8 mouse cellular contexts compared by ENCODE assay signal in genomic region chr10:79712499-79713126, GRCm38 (mm10). TPM values are rescaled to one million over a fixed set of nuclear protein-coding genes. Genes with fewer than 3 reads are reported as not detected.
DNase-seq lines count a peak whose midpoint lies in the region; TF ChIP-seq lines count a peak whose summit lies in the region.

No protein-coding gene starts in this region.

- peak in 1 of 2 experiments; percentile 70; a peak in 2 of 4 replicates for TF ChIP-seq EP300 in MEL (IDR thresholded peaks at IDR 0.05; ENCODE audit: low read depth in 1 of 2, low read length in 2 of 2)

- H3K36me3 ChIP-seq in MEL (ENCODE audit: control insufficient read depth in 1 of 2, insufficient read depth in 2 of 2, low read length in 2 of 2) = peaks cover 0 to 6% of the 10 kb centered on the region in 2 experiments; a peak in 2 of 4 replicates
- H3K36me3 ChIP-seq in erythroblast, embryonic 14.5 days (ENCODE audit: control insufficient read depth) = peaks cover 61% of the 10 kb centered on the region

- H3K4me3 ChIP-seq in MEL (ENCODE audit: control insufficient read depth in 1 of 2, insufficient read depth in 1 of 2, low read depth in 2 of 2, low read length in 2 of 2) = no peak overlapping the region
- no peak overlapping the region for H3K4me3 ChIP-seq in bone marrow, adult 2 months (replicated peaks; ENCODE audit: control insufficient read depth, low read depth, low read length)
- peak overlapping the region; percentile 47 for H3K4me3 ChIP-seq in erythroblast, embryonic 14.5 days (replicated peaks)

- 0 out of 2 replicates have a peak overlapping the region, but pooled peaks have one; percentile 22 for H3K27ac ChIP-seq in MEL (ENCODE audit: control insufficient read depth, low read depth, low read length)
- H3K27ac ChIP-seq in bone marrow, adult 2 months (ENCODE audit: control insufficient read depth, insufficient read depth, low read depth, low read length, poor library complexity) = peak overlapping the region; percentile 53

- DNase-seq in MEL (ENCODE audit: low read depth, low spot score) = peak; percentile 93
- DNase-seq in heart, postnatal 36 days = peak; percentile 75 to 85
- peak; percentile 66 for DNase-seq in layer of hippocampus, adult 9-11 months
- DNase-seq in lung, postnatal 14 days = peak; percentile 87
- DNase-seq in skeletal muscle tissue, adult 2 months (ENCODE audit: low read depth, low spot score) = peak; percentile 79
- no peak for DNase-seq in Muller cell, postnatal 12 days (ENCODE audit: inconsistent ontology term)

- no peak overlapping the region for H3K9ac ChIP-seq in MEL (ENCODE audit: control insufficient read depth, low read depth, low read length, poor library complexity, severe bottlenecking)

- TF ChIP-seq POLR2A in MEL (IDR thresholded peaks at IDR 0.05; ENCODE audit: control insufficient read depth in 1 of 2, insufficient read depth in 1 of 2, low read depth in 1 of 2, low read length in 2 of 2, poor library complexity in 1 of 2) = peak in 1 of 2 experiments; percentile 42; a peak in 2 of 4 replicates
- TF ChIP-seq POLR2A in bone marrow, adult 2 months (IDR thresholded peaks at IDR 0.05; ENCODE audit: borderline replicate concordance, control insufficient read depth, low read depth, low read length) = no peak

- peak; percentile 18 for TF ChIP-seq RAD21 in MEL (IDR thresholded peaks at IDR 0.05; ENCODE audit: low read depth, low read length)

- peaks cover 8% of the 10 kb centered on the region for H3K79me2 ChIP-seq in MEL (ENCODE audit: control insufficient read depth, insufficient read depth, low read length, poor library complexity)

- peak; percentile 75 to 94 (median 84) for TF ChIP-seq CTCF in MEL (IDR thresholded peaks at IDR 0.05 in 2 of 3, conservative IDR thresholded peaks at IDR 0.05 in 1 of 3; ENCODE audit: control insufficient read depth in 1 of 3, insufficient read depth in 1 of 3, low read depth in 2 of 3, low read length in 3 of 3, poor library complexity in 1 of 3, severe bottlenecking in 1 of 3)
- peak; percentile 91 for TF ChIP-seq CTCF in bone marrow, adult 2 months (IDR thresholded peaks at IDR 0.05; ENCODE audit: control insufficient read depth, insufficient read depth, low read length)

- 16% methylated on average over 4 of the region's 6 CpGs for WGBS in bone marrow, adult 2 months

- no peaks in the 10 kb centered on the region for H3K27me3 ChIP-seq in MEL (ENCODE audit: control insufficient read depth in 1 of 2, insufficient read depth in 2 of 2, low read length in 2 of 2)
- H3K27me3 ChIP-seq in erythroblast, embryonic 14.5 days (ENCODE audit: control insufficient read depth) = peaks cover 40% of the 10 kb centered on the region

- intact Hi-C loops in heart, postnatal 36 days (cut with DNase I) = loop anchor here (2.0 kb wide), 1 partner anchor 76 kb away; no protein-coding TSS in a partner anchor

- H3K4me1 ChIP-seq in MEL (ENCODE audit: control insufficient read depth in 1 of 2, insufficient read depth in 2 of 2, low read length in 2 of 2) = peaks cover 0 to 9% of the 10 kb centered on the region in 2 experiments; a peak in 2 of 4 replicates
- H3K4me1 ChIP-seq in bone marrow, adult 2 months (ENCODE audit: control insufficient read depth, insufficient read depth, low read length) = no peaks in the 10 kb centered on the region
- H3K4me1 ChIP-seq in erythroblast, embryonic 14.5 days (ENCODE audit: control insufficient read depth) = peaks cover 78% of the 10 kb centered on the region

- H3K9me3 ChIP-seq in MEL (replicated peaks; ENCODE audit: insufficient read depth, low read length) = no peaks in the 10 kb centered on the region
- H3K9me3 ChIP-seq in erythroblast, embryonic 14.5 days (ENCODE audit: control insufficient read depth, low read length) = peaks cover 7% of the 10 kb centered on the region; the same call in 1 of the 2 replicates

TF ChIP-seq in MEL, 35 proteins besides CTCF, POLR2A, EP300 and RAD21 (continues in another document):
- TF ChIP-seq SIN3A (IDR thresholded peaks at IDR 0.05; ENCODE audit: low read length) (no peak; the same call in 1 of the 2 replicates), ZMIZ1 (IDR thresholded peaks at IDR 0.05; ENCODE audit: low read depth, low read length) (peak; percentile 77), GABPA (IDR thresholded peaks at IDR 0.05; ENCODE audit: low read depth, low read length) (no peak), GATA1 (IDR thresholded peaks at IDR 0.05; ENCODE audit: low read depth, low read length) (peak; percentile 82), NRF1 (IDR thresholded peaks at IDR 0.05; ENCODE audit: insufficient read depth, low read depth, low read length, poor library complexity, severe bottlenecking) (0 out of 2 replicates have a peak, but pooled peaks have one; percentile 7), ZNF384 (IDR thresholded peaks at IDR 0.05; ENCODE audit: low read depth, low read length) (no peak), ZC3H11A (IDR thresholded peaks at IDR 0.05; ENCODE audit: low read depth, low read length) (no peak), POLR2AphosphoS5 (IDR thresholded peaks at IDR 0.05; ENCODE audit: borderline replicate concordance, low read depth, low read length) (0 out of 2 replicates have a peak, but pooled peaks have one; percentile 20), NELFE (IDR thresholded peaks at IDR 0.05; ENCODE audit: low read depth, low read length) (no peak), ELF1 (IDR thresholded peaks at IDR 0.05; ENCODE audit: low read depth, low read length) (no peak), ETS1 (IDR thresholded peaks at IDR 0.05; ENCODE audit: low read depth, low read length) (peak; percentile 52; the same call in 1 of the 2 replicates), JUND (IDR thresholded peaks at IDR 0.05; ENCODE audit: low read depth, low read length) (no peak), SMC3 (IDR thresholded peaks at IDR 0.05; ENCODE audit: low read depth, low read length) (peak; percentile 41), BHLHE40 (IDR thresholded peaks at IDR 0.05; ENCODE audit: borderline replicate concordance, low read depth, low read length) (peak; percentile 52; the same call in 1 of the 2 replicates), TCF12 (IDR thresholded peaks at IDR 0.05; ENCODE audit: low read depth, low read length) (peak; percentile 86), UBTF (IDR thresholded peaks at IDR 0.05; ENCODE audit: borderline replicate concordance, insufficient read depth, low read depth, low read length) (no peak), CHD2 (IDR thresholded peaks at IDR 0.05; ENCODE audit: low read length) (0 out of 2 replicates have a peak, but pooled peaks have one; percentile 21), MEF2A (IDR thresholded peaks at IDR 0.05; ENCODE audit: extremely low read depth, insufficient replicate concordance, low read depth, low read length, poor library complexity, severe bottlenecking) (no peak), HCFC1 (IDR thresholded peaks at IDR 0.05; ENCODE audit: low read depth, low read length) (peak; percentile 61; the same call in 1 of the 2 replicates), MYC (IDR thresholded peaks at IDR 0.05; ENCODE audit: low read depth, low read length) (peak; percentile 68; the same call in 1 of the 2 replicates), KAT2A (conservative IDR thresholded peaks at IDR 0.05; ENCODE audit: low read depth, low read length) (no peak), MAFK (IDR thresholded peaks at IDR 0.05; ENCODE audit: borderline replicate concordance, low read depth, low read length) (no peak), TAL1 (IDR thresholded peaks at IDR 0.05; ENCODE audit: low read length) (peak; percentile 97), MAX (IDR thresholded peaks at IDR 0.05; ENCODE audit: low read length) (no peak), RCOR1 (IDR thresholded peaks at IDR 0.05; ENCODE audit: low read depth, low read length) (no peak)

RNA-seq across cellular contexts. Expression of gene Hcn2, which starts 3.8 kb away (rescaled TPM):
- 0.42 and 0.59 TPM in 2 replicates for total RNA-seq in MEL (2012; rRNA removed)
- polyA plus RNA-seq in MEL (2012; ENCODE audit: insufficient read depth in 1 of 2, insufficient read length in 2 of 2, low read depth in 1 of 2, low replicate concordance in 2 of 2, missing spikeins in 1 of 2) = 1 to 10 TPM in 1 of 2 experiments, not detected in 1; 1.6 TPM
- 0.31 TPM in 1 of 2 replicates, not detected in the other for polyA plus RNA-seq in bone marrow, adult 2 months (2011; ENCODE audit: insufficient read depth, insufficient read length, low replicate concordance, missing spikeins)
- polyA plus RNA-seq in erythroblast, embryonic 14.5 days (2012) = 0.08 and 0.15 TPM in 2 replicates
- total RNA-seq in heart, postnatal 36 days (2021) = 10 to 100 TPM; 20.0 to 26.8 TPM

RNA-seq across cellular contexts. Expression of gene Bsg, which starts 8.3 kb away (rescaled TPM):
- total RNA-seq in MEL (2012; rRNA removed) = 346 and 406 TPM in 2 replicates
- 100 to 1,000 TPM; 318 to 700 TPM for polyA plus RNA-seq in MEL (2012; ENCODE audit: insufficient read depth in 1 of 2, insufficient read length in 2 of 2, low read depth in 1 of 2, low replicate concordance in 2 of 2, missing spikeins in 1 of 2)
- polyA plus RNA-seq in bone marrow, adult 2 months (2011; ENCODE audit: insufficient read depth, insufficient read length, low replicate concordance, missing spikeins) = 465 and 588 TPM in 2 replicates
- 836 and 840 TPM in 2 replicates for polyA plus RNA-seq in erythroblast, embryonic 14.5 days (2012)
- 1,000 to 10,000 TPM; 1,389 to 1,395 TPM for total RNA-seq in heart, postnatal 36 days (2021)

RNA-seq across cellular contexts. Expression of gene Gzmm, which starts 23.8 kb away (rescaled TPM):
- total RNA-seq in MEL (2012; rRNA removed) = 1.5 and 2.5 TPM in 2 replicates
- 1 to 10 TPM in 1 of 2 experiments, not detected in 1; 2.3 TPM for polyA plus RNA-seq in MEL (2012; ENCODE audit: insufficient read depth in 1 of 2, insufficient read length in 2 of 2, low read depth in 1 of 2, low replicate concordance in 2 of 2, missing spikeins in 1 of 2)
- not detected in 2 replicates for polyA plus RNA-seq in bone marrow, adult 2 months (2011; ENCODE audit: insufficient read depth, insufficient read length, low replicate concordance, missing spikeins)
- polyA plus RNA-seq in erythroblast, embryonic 14.5 days (2012) = 0.08 and 0.09 TPM in 2 replicates
- total RNA-seq in heart, postnatal 36 days (2021) = 1 to 10 TPM; 6.5 to 8.4 TPM

RNA-seq across cellular contexts. Expression of gene Cdc34, which starts 30.6 kb away (rescaled TPM):
- total RNA-seq in MEL (2012; rRNA removed) = 288 and 318 TPM in 2 replicates
- 100 to 1,000 TPM; 417 to 422 TPM for polyA plus RNA-seq in MEL (2012; ENCODE audit: insufficient read depth in 1 of 2, insufficient read length in 2 of 2, low read depth in 1 of 2, low replicate concordance in 2 of 2, missing spikeins in 1 of 2)
- 82.1 and 98.6 TPM in 2 replicates for polyA plus RNA-seq in bone marrow, adult 2 months (2011; ENCODE audit: insufficient read depth, insufficient read length, low replicate concordance, missing spikeins)
- 65.0 and 72.0 TPM in 2 replicates for polyA plus RNA-seq in erythroblast, embryonic 14.5 days (2012)
- 100 to 1,000 TPM; 178 to 198 TPM for total RNA-seq in heart, postnatal 36 days (2021)

RNA-seq across cellular contexts. Expression of gene Polrmt, which starts 33.8 kb away (rescaled TPM):
- total RNA-seq in MEL (2012; rRNA removed) = 35.7 and 36.7 TPM in 2 replicates
- polyA plus RNA-seq in MEL (2012; ENCODE audit: insufficient read depth in 1 of 2, insufficient read length in 2 of 2, low read depth in 1 of 2, low replicate concordance in 2 of 2, missing spikeins in 1 of 2) = 10 to 100 TPM in 1 of 2 experiments, not detected in 1; 66.9 TPM
- 20.0 and 29.6 TPM in 2 replicates for polyA plus RNA-seq in bone marrow, adult 2 months (2011; ENCODE audit: insufficient read depth, insufficient read length, low replicate concordance, missing spikeins)
- polyA plus RNA-seq in erythroblast, embryonic 14.5 days (2012) = 2.1 and 2.5 TPM in 2 replicates
- 10 to 100 TPM; 42.3 to 48.0 TPM for total RNA-seq in heart, postnatal 36 days (2021)
